Mouse (Mus musculus) adipocyte (in vitro differentiated cells): ENCODE results near the gene Cyp1b1.

Experiments used
- DNase-seq: peaks from one replicate; pipeline ENCODE4 v3.0.0-alpha.2; 2016; ENCODE audit warnings: low spot score

Gene Cyp1b1

GRCm38 (mm10) chr17:79714931-79715637 is at the start of gene Cyp1b1:
Cyp1b1 (minus strand) TSS chr17:79715061.
- peak; percentile 86 for DNase-seq

DNA sequence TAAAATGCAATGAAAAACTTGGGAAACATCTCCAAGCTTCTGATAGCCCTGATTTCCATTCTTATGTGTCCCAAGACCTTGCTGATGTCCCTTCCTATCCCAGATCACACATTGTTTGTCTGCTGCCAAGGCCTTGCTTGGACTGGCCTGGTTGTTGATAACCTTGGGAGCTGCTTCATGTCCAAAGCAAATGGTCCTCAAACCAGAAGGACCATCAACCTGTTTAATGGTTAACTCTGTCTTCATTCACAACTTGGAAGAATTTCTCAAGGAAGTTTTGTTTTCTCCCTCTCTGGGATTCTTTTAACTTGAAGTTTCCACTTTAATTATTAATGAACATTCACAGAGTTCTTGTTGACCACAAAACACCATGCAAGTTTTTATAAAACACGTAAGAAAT is 47.0 kb upstream of the Cyp1b1 start:
- DNase-seq = no peak

GRCm38 (mm10) chr17:79753831-79754230 is 39.0 kb upstream of the Cyp1b1 start:
- DNase-seq = no peak

GRCm38 (mm10) chr17:79752836-79753235 is 38.0 kb upstream of the Cyp1b1 start:
- no peak for DNase-seq

DNA sequence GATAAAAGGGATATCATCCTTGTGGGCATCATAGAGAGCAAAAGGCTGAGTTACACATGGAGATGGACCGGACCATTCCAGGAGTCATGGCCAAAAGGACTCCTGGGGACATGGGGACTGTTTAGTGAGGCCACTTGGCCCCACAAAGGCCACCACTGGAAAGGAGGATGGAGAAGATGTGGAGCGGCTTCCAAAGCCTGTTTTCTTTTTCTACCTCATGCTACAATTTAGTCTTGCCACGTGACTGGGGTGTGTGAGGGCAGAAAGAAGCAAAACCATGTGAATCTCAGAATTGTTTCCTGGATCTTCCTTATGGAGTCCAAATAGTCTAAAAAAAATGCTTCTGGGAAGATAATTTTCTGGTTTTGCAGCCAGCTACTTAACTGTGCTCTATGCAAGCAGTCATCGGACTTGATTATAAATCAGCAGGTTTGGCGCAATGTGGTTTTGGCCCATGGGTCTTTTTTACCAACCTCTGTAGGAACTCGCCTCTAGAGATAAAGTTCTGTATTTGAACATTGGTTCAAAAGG is 36.9 kb upstream of the Cyp1b1 start:
- DNase-seq = peak; percentile 66

DNA sequence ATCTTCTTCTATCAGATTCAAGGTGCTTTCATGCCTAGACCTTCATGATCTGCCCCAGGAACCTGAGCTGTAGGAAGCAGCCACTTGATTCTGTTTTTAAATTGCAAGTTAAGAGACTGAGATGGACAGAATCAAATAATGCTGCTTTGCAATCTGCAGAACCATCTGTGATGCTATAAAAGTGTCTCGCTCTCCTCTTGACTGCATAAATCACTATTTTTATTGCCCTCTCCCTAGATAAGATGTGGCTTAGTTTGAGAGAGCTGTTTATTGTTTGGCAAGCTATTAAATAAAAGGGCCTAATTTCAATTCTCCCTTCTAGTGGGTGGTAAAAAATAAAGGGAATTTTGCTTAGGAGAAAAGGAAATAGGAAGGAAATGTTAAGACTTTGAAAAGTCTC is 34.8 kb upstream of the Cyp1b1 start:
- DNase-seq = no peak

- DNase-seq = peak; percentile 54
Measured at GRCm38 (mm10) chr17:79746954-79747353, 32.1 kb upstream of the Cyp1b1 start.

DNA sequence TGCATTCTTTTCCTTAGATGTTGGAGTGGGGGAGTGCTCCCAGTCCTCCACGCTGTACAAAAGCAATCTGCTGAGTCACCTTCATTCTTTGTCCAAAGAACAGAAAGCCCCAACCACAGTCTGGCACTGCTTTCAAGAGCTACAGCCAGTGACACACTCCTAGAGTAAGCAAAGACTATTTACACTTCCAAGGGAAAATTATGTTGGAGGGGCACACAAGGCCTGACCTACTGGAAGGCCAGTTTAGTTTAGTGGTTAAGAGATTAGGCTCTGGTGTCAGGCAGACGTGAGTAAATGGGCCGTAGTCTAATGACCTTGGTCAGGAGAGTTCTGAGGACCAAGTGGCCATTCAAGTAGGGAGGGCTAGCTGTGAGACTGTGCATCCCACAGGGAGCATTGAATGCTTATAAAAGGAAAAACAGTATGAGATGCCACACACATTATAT is 31.3 kb upstream of the Cyp1b1 start:
- DNase-seq = peak; percentile 86

DNA sequence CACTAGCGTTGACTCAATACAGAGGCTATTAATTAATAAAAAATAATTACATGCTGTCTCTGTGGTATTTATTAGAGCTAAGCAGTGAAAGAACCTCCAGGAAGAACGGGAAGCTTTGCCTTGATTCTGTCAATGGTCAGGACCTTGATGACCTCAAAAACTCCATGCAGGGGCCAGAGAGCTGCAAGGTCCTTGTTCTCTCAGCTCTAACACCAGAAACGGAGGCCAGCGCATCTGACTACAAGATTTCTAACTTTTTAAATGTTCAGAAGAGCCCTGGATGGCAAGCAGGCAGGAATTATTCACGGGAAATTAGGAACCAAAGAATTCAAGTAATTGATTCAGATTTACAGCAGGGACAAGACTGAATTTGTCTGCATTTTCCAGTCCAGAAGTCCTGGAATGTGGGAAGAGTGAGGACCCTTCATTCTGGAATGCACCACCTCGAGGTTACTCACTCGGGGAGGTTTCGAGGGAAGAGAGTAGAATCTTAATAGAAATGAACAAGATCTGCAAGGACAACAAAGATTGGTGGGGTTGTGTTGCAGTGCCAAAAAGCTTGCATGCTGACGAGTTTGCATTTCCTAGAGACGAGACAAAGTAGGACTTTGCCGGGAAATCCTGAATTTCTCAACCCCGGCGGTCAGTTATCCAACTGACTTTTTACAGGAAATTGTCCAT is 30.3 kb upstream of the Cyp1b1 start:
- peak; percentile 58 for DNase-seq

- no peak for DNase-seq
Measured at GRCm38 (mm10) chr17:79743507-79743906, 28.6 kb upstream of the Cyp1b1 start.

GRCm38 (mm10) chr17:79742635-79743034 is 27.8 kb upstream of the Cyp1b1 start:
- no peak for DNase-seq

- DNase-seq = peak; percentile 58
Measured at GRCm38 (mm10) chr17:79738847-79739498, 24.1 kb upstream of the Cyp1b1 start.

GRCm38 (mm10) chr17:79737598-79737997 is 22.7 kb upstream of the Cyp1b1 start:
- peak; percentile 69 for DNase-seq

- no peak for DNase-seq
Measured at GRCm38 (mm10) chr17:79733039-79733438, 18.2 kb upstream of the Cyp1b1 start.

DNA sequence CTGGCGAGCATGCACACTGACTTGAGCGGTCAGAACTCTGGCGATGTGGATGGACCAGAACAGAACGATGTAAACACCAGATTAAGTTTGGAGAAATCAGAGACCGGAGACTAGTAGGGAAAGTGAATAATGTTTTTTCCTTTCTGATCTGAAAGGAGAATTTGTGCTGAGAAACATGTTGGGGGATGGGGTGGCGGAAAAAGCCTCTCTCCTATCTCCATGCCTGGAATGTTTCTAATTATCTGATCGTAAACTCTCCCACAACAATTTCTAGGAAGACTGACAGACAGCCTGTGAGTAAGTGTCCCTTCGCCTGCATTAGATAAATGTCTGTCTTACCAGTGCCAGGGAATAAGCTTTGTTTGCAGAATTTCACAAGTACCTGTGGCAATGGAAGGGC is 16.1 kb upstream of the Cyp1b1 start:
- peak; percentile 73 for DNase-seq

GRCm38 (mm10) chr17:79728585-79729503 is 14.0 kb upstream of the Cyp1b1 start:
- no peak for DNase-seq

- DNase-seq = no peak
Measured at GRCm38 (mm10) chr17:79728053-79728584, 13.3 kb upstream of the Cyp1b1 start.

- no peak for DNase-seq
Measured at GRCm38 (mm10) chr17:79726613-79727012, 11.8 kb upstream of the Cyp1b1 start.

DNA sequence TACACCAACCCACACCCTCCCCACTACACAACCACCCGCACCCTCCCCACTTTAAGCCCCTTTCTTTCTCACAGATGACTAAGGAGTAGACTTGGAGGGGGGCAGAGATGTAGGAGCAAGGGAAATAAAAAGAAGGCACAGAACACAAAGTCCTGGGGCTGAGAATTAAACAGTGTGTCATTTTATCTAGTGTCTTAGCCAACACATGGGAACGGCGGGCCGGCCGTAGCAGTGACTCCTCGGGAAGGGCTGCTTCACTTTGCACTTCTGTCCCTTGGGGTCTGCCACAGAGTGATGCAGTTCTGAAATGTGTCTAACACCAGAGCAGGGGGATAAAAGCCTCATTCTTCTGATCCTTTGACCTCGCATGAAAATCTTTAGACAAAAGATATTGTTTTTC is 5.8 kb upstream of the Cyp1b1 start:
- DNase-seq = no peak

DNA sequence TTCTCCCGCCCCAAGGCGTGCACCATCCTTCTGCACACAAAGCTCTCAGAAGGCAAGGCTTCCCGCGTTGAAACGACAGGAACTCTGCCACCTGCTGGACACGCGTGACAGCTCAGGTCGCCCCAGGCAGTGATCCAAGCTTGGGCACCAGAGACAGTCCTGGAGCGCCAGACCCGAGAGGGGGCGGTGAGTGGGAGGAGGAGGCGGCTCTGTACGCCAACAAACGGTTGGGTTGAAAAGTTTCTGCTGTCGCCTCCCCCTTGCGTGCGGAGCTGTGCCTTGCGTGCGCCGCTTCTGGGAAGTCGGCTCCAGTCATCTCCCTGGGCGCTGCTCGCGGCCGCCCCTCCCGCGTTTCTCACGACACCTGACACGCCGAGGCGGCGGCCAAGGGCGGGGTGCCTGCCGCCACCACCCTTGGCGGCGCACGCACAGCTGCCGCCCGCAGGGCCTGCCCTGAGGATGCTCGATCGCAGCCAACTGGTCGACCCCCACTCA is 835 bp upstream of the Cyp1b1 start:
- peak; percentile 95 for DNase-seq

DNA sequence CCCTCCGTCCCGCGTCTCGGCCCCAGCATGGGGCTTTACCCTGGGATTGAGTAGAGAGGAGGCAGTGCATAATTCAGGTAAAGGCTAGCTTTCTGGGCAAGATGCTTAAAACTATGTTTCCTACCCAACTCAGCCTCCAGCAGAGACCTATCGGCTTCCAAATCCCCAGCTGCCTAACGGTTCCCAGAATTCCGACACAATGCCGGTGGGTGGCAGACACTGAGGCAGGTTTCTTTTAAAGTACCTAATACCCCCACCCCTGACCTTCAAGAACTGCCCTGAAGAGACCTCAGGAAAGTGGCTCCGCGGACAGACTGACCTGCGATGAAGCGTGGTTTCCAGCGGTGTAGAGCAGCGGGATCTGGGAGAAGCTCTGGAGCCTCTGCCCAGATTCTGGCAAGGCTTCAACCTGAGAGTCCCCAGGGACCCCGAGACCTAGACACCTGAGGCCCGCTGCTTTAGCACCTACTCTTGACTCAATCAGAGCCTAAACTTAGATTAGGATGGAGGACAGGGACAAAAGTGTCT is 429 bp downstream of the Cyp1b1 start:
- DNase-seq = peak; percentile 75
